Mouse (Mus musculus) lung, postnatal 25 days (tissue): ENCODE data around the gene Esd.

Experiments used
- DNase-seq: peaks from one replicate; pipeline ENCODE4 v3.0.0; 2022; ENCODE audit warnings: low spot score

Gene Esd

DNA sequence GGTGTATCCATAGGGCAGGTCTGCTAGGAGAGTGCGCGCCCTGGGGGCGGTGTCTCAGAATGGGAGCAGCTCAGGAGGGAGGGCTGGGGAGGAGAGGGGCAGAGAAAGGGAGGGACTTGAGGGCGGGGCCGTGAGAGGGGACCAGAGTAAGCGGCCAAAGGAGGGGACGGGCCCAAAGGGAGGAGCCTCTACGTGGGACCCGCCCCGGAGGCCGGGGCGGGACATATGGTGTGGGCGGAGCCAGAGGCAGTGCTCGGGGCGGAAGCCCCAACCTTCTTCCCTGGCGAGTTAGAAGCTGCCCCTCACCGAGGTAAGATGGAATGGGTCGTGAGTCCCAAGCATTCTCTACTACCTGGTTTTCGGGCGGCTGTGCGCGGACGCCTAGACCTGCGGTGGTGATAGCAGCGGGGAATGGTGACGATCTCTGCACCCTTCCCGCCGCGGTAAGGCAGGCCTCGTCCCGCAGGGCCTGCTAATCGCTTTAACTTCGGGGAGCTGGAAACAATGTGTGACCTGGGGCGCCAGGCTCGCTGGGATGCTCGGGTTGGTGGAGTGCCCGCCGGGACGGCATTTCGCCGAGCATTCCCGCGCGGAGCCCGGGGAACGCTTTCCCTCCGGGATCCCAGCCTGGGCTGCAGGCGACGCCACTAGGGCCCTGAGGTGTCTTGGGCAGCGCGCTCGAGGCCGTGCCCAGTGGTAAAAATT is at the start of gene Esd:
TSS of gene Esd (plus strand) at position 219 of the 705 bp plus-strand sequence.
- DNase-seq, result peak; percentile 94

- no peak for DNase-seq
Observed at GRCm38 (mm10) chr14:74684298-74684978, 47.7 kb upstream of the Esd start.

- DNase-seq, result no peak
Observed at GRCm38 (mm10) chr14:74691963-74692362, 40.1 kb upstream of the Esd start.

DNA sequence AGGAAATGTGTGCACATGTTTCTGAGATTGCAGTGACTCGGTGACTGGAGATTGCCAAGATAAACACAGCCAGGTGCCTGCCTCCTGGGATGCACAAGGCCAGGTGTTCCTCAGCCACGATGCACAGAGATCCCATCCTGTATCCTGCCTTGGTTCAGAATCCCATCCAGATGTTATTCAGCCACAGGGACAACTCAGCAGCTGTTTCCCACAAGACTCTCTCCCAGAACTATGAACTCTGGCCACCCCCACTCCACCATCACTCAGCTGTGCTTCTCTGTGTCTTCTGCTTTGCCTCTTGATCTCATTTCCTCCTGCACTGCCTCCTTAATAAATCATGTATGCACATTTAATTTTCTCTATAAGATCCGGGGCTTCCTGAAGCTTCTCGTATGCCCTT is 35.3 kb upstream of the Esd start:
- DNase-seq, result no peak

GRCm38 (mm10) chr14:74697432-74697831 is 34.7 kb upstream of the Esd start:
- DNase-seq, result no peak

DNA sequence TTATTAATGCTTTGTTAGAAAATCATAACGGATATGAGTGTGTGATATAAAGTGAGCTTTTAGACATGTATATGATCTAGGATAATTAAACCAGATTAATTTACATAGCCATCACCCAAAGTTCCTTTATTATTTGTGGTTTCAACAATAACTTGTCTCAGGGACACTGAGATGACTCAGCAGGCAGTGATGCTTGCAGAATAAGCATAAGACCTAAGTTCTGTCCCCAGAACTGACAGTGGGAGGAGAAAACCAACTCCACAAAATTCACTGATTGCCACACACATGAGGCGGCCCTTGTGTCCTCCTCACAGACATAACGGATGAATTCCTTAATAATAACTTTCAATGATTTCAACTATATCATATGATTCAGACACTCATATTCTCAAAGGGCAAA is 32.9 kb upstream of the Esd start:
- DNase-seq, result no peak

- no peak for DNase-seq
Observed at GRCm38 (mm10) chr14:74703930-74704329, 28.2 kb upstream of the Esd start.

- DNase-seq, result peak; percentile 36
Observed at GRCm38 (mm10) chr14:74709054-74709453, 23.0 kb upstream of the Esd start.

DNA sequence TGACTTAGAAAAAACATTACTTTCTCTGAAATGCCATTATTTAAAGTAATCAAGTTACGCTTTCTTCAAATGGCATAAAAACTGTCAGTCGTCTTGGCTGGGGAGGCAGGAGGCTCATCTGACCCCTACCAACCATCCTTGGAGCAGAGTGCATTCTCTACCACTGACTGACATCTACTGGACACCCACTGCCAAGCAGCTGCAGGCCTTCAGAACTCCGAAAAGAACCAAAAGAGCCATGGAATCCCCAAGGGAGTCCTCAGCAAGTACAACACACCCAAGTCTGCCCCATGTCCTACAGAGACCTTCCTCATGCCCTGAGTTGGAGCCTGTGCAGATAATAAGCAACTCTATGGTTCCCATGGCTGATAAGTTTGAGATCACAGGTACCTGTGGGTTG is 8.6 kb upstream of the Esd start:
- DNase-seq, result no peak

DNA sequence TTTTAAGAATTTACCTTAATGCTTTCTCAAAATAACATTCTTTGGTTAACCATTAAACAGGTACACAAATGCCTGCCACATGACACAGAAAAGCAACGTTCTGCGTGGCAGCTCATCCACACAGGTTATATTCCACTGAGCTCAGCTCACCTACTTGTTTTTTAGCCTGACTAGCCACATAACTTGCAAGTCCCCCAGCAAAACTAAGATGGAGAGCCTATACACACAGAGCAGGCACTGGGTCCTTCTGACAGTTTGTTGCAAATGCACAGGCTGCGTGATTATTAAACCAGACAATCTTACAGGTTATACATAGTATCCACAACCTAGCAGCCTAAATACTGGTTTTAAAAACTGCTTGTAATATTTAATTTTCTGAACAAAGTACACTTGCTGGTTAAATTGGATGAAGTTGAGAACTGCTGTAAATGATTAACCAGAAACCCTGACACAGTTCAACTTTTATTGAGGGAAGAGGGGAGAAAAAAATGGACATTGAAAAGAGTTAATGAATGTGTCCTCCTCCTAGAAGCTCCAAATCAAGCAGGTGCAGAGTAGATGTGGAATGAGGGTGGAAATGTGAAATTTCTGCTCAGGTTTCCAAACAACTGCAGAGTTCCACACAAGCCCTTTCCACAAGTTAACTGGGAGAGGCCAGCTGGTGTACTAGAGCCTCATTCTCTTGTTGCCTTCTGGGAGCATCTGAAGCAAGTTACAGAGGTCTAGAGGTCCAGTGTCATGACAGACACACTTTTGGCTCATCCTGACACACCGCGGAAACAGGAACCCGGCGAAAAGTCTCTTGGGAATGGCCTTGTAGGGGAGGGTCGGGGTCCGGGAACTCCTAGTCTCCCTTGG is 647 bp upstream of the Esd start:
- DNase-seq, result no peak

DNA sequence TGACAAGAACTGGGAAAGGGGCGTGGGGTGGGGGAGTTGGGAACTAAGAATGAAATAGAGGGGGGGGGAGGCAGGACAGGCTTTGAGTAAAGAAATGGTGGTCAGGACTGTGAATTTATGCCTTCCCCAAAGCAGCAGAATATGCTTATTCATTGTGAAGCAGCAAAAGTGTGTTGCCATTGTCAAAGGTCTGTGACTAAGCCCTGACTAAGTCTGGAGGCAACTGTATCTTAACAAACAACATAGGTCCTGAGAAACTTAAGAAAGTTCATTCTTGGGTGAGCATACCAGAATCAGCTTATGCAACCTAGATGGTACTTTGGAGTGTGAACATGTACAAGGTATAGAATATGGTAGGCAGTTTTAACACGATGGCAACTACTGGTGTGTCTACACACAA is 1.3 kb downstream of the Esd start:
- no peak for DNase-seq

- no peak for DNase-seq
Observed at GRCm38 (mm10) chr14:74735471-74735870, 3.4 kb downstream of the Esd start.

DNA sequence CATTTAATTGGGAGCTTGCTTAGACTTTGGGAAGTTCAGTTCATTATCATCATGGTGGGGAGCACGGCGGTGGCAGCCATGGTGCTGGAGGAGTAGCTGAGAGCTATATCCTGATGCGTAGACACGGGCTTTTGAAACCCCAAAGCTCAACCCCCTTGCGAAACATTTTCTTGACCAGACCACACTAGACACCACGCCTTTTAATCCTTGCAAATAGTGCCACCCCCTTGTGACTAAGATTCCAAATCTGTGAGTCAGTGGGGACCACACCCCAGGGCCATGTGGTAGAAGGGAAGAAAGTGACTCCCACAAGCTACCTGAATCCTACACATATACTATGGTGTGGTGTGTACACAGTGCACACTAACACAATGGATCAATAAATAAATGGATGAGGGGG is 4.8 kb downstream of the Esd start:
- no peak for DNase-seq

- DNase-seq, result peak; percentile 75
Observed at GRCm38 (mm10) chr14:74764191-74764918, 32.3 kb downstream of the Esd start.

GRCm38 (mm10) chr14:74767892-74768291 is 35.8 kb downstream of the Esd start:
- DNase-seq, result no peak

GRCm38 (mm10) chr14:74774046-74774619 is 42.0 kb downstream of the Esd start:
- DNase-seq, result no peak

DNA sequence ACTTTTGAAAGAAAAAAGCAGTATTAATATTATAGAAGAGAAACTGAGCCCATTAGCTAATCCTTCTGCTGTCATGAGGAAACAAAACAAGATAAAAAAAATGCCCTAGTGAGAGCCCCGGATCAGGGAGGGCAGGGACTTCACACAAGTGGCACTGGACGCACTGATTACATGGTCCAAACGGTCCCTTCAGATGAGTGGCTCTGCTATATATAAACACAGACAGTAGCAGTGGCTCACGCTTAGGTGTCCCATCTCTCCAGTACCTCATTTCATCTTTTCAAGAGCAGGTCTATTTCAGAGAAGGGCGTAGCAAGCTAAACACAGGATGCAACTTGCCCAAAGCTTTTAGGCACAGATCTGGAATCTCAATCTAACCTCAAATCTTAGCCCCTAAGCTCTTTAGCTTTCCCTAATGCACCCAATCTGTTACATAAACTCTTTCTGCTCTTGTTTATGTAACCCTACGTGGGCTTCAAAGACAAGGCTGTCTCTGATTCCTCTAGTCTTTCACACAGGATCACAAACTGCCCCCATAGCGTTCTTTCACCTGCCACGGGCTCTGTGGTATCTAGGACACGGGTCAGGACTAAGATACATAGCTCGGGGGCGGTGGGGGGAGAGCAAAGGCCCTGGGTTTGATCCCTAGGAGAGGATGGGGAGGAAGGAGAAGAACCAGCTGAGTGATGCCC is 52.3 kb downstream of the Esd start:
- no peak for DNase-seq

GRCm38 (mm10) chr14:74787717-74788116 is 55.6 kb downstream of the Esd start:
- no peak for DNase-seq

- DNase-seq, result peak; percentile 5
Observed at GRCm38 (mm10) chr14:74788766-74789165, 56.7 kb downstream of the Esd start.

DNA sequence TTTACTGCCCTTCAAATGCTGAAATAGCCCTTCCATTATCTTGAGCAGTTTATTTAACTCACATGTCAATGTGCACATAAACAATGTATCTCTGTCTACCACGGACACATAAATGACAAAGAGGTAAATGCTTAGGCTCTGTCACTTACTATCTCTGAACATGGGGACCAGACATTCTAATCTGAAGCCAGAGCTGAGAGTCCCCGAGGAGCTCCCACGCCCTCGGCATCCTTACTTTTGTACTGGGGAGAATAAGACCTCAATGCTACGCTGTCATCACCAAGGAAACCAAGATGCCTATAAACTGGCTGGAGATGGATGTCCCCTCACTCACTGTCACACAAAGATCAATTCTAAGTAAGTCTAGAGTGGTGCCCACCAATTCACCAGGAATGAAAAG is 58.4 kb downstream of the Esd start:
- DNase-seq, result no peak

GRCm38 (mm10) chr14:74792793-74793192 is 60.7 kb downstream of the Esd start:
- DNase-seq, result no peak
